In the genomic region with DNA sequence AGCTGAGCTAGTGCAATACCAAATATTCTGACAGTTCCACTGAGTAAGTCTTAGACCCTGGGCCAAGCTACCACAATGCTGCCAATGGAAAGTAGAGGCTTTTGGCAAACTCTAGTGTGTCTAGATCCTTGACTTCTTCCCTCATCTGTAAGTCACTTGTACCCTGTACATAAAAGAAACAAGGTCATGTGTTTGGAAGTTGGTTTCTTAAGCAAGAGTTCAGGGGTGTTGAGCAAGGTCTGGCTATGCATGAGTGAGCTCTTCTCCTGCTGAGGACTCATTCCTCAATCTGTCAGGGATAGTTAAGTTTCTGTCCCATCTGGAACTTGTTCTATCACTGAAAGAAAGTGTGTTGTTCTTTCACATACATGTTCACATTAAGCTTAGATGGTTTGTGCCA, we compare ENCODE assay signal across 17 mouse cellular contexts.
A peak's percentile ranks its signal among the peaks of the same experiment; 100 is the strongest.
DNase-seq lines count a peak whose midpoint lies in the region; ATAC-seq and TF ChIP-seq lines count a peak whose summit lies in the region.
"Had no signal": no experiment of that assay in that cellular context is flagged by ENCODE, and none has a peak within 500 bp of the region (broad histone marks: within the 10 kb centered on the region; RNA-seq: fewer than 3 reads in every experiment).

No protein-coding gene starts in this region.

- no peak overlapping the region for H3K9ac ChIP-seq in kidney, embryonic 16.5 days (replicated peaks; ENCODE audit: low read length)
- no peak overlapping the region for H3K9ac ChIP-seq in lung, postnatal 0 days (replicated peaks; ENCODE audit: low read depth)
- H3K9ac ChIP-seq in hindbrain, embryonic 16.5 days (ENCODE audit: low read depth, low read length) = no peak overlapping the region
- H3K9ac ChIP-seq: embryonic facial prominence, embryonic 13.5 days; heart, embryonic 12.5 days; limb, embryonic 12.5 days; neural tube, embryonic 12.5 days had no signal

- no peaks in the 10 kb centered on the region for H3K9me3 ChIP-seq in kidney, embryonic 16.5 days (ENCODE audit: low read length)
- H3K9me3 ChIP-seq in lung, postnatal 0 days (ENCODE audit: low read length) = no peaks in the 10 kb centered on the region
- no peaks in the 10 kb centered on the region for H3K9me3 ChIP-seq in hindbrain, embryonic 16.5 days (ENCODE audit: control insufficient read depth, low read length)
- H3K9me3 ChIP-seq: embryonic facial prominence, embryonic 13.5 days; neural tube, embryonic 12.5 days had no signal

- no peak overlapping the region for H3K4me2 ChIP-seq in kidney, embryonic 16.5 days (replicated peaks; ENCODE audit: low read depth, low read length)
- no peak overlapping the region for H3K4me2 ChIP-seq in lung, postnatal 0 days (replicated peaks; ENCODE audit: low read depth, low read length)
- H3K4me2 ChIP-seq in hindbrain, embryonic 16.5 days (ENCODE audit: low read length) = no peak overlapping the region
- H3K4me2 ChIP-seq: embryonic facial prominence, embryonic 13.5 days; heart, embryonic 12.5 days; limb, embryonic 12.5 days; neural tube, embryonic 12.5 days had no signal

- no peak for ATAC-seq in kidney, embryonic 16.5 days (ENCODE audit: low FRiP score, low TSS enrichment)
- peak; percentile 67 for ATAC-seq in lung, postnatal 0 days
- peak; percentile 97 for ATAC-seq in granulocyte monocyte progenitor cell, adult 5-6 weeks (replicated peaks; ENCODE audit: poor library complexity, severe bottlenecking)
- ATAC-seq in hindbrain, embryonic 16.5 days = no peak
- ATAC-seq: hindbrain, postnatal 0 days had no signal

- H3K36me3 ChIP-seq in kidney, embryonic 16.5 days (ENCODE audit: insufficient read depth, low read length) = no peaks in the 10 kb centered on the region
- H3K36me3 ChIP-seq in lung, postnatal 0 days (ENCODE audit: insufficient read depth, low read length) = no peaks in the 10 kb centered on the region
- no peaks in the 10 kb centered on the region for H3K36me3 ChIP-seq in hindbrain, embryonic 16.5 days (ENCODE audit: control insufficient read depth, insufficient read depth, low read length)
- H3K36me3 ChIP-seq: embryonic facial prominence, embryonic 13.5 days; heart, embryonic 12.5 days; limb, embryonic 12.5 days; neural tube, embryonic 12.5 days had no signal

- H3K27me3 ChIP-seq in kidney, embryonic 16.5 days (ENCODE audit: insufficient read depth, low read length) = no peaks in the 10 kb centered on the region
- no peaks in the 10 kb centered on the region for H3K27me3 ChIP-seq in lung, postnatal 0 days (replicated peaks; ENCODE audit: insufficient read depth, low read length)
- no peaks in the 10 kb centered on the region for H3K27me3 ChIP-seq in hindbrain, embryonic 16.5 days (replicated peaks; ENCODE audit: control insufficient read depth, insufficient read depth, low read length)
- H3K27me3 ChIP-seq: embryonic facial prominence, embryonic 13.5 days; heart, embryonic 12.5 days; limb, embryonic 12.5 days; neural tube, embryonic 12.5 days had no signal

- no peak for TF ChIP-seq EP300 in lung, postnatal 0 days (IDR thresholded peaks at IDR 0.05)

- no peak overlapping the region for H3K27ac ChIP-seq in kidney, embryonic 16.5 days (ENCODE audit: low read length)
- H3K27ac ChIP-seq in lung, postnatal 0 days (ENCODE audit: low read length) = no peak overlapping the region
- H3K27ac ChIP-seq in hindbrain, embryonic 16.5 days (ENCODE audit: low read depth, low read length) = no peak overlapping the region
- H3K27ac ChIP-seq: embryonic facial prominence, embryonic 13.5 days; hindbrain, postnatal 0 days; left cerebral cortex, adult 2 months; limb, embryonic 12.5 days; neural tube, embryonic 12.5 days had no signal

- H3K4me1 ChIP-seq in kidney, embryonic 16.5 days (ENCODE audit: insufficient read depth, low read length) = no peaks in the 10 kb centered on the region
- H3K4me1 ChIP-seq in lung, postnatal 0 days (ENCODE audit: insufficient read depth, low read depth, low read length) = no peaks in the 10 kb centered on the region
- H3K4me1 ChIP-seq in hindbrain, embryonic 16.5 days (ENCODE audit: control insufficient read depth, insufficient read depth, low read depth, low read length) = no peaks in the 10 kb centered on the region
- H3K4me1 ChIP-seq: embryonic facial prominence, embryonic 13.5 days; heart, embryonic 12.5 days; limb, embryonic 12.5 days; neural tube, embryonic 12.5 days had no signal

- TF ChIP-seq CTCF in lung, postnatal 0 days (IDR thresholded peaks at IDR 0.05) = no peak

- intact Hi-C loops in gastrocnemius, postnatal 36 days (cut with DNase I) = no loop called here

- peak; percentile 36 for DNase-seq in kidney, adult 11 months
- DNase-seq in lung, postnatal 0 days (ENCODE audit: low spot score) = peak; percentile 61
- DNase-seq in lung, postnatal 10 days = no peak
- no peak for DNase-seq in MN1 (ENCODE audit: low spot score)
- no peak for DNase-seq in gastrocnemius, postnatal 36 days
- DNase-seq: gastrocnemius, postnatal 10 days; heart, postnatal 36 days; thymus, adult 18-20 months had no signal

- no peak overlapping the region for H3K4me3 ChIP-seq in kidney, embryonic 16.5 days (ENCODE audit: low read length)
- no peak overlapping the region for H3K4me3 ChIP-seq in lung, postnatal 0 days (ENCODE audit: low read depth, low read length)
- H3K4me3 ChIP-seq in hindbrain, embryonic 16.5 days (ENCODE audit: low read length) = no peak overlapping the region
- H3K4me3 ChIP-seq: embryonic facial prominence, embryonic 13.5 days; heart, embryonic 12.5 days; left cerebral cortex, adult 2 months; limb, embryonic 12.5 days; neural tube, embryonic 12.5 days had no signal

Comparison
In these comparisons a context has a peak if more than half of its experiments do, and no peak if none do; other contexts are left out.
1. DNase-seq: peak in kidney, adult 11 months (single experiment) and lung, postnatal 0 days (single experiment); none in lung, postnatal 10 days (single experiment), MN1 (single experiment) and gastrocnemius, postnatal 36 days (0 of 2).
2. ATAC-seq: peak in lung, postnatal 0 days (single experiment) and granulocyte monocyte progenitor cell, adult 5-6 weeks (single experiment); none in kidney, embryonic 16.5 days (single experiment) and hindbrain, embryonic 16.5 days (single experiment).